Mouse (Mus musculus) thymus, adult 2 months (tissue): ENCODE measurements around the gene 1110008L16Rik. TPM values are rescaled to one million over a fixed set of nuclear protein-coding genes. Genes with fewer than 3 reads are reported as not detected.

Experiments
- DNase-seq: peaks from one replicate; pipeline ENCODE4 v3.0.0; 2021
- H3K27ac ChIP-seq: fragments of 200-500 bp; 2 replicates; pipeline ENCODE4 v1.5.1; 2012; ENCODE audit warnings: low read length, control low read depth; ENCODE audit not compliant: control insufficient read depth, insufficient read depth
- H3K27me3 ChIP-seq: fragments of 200-500 bp; 2 replicates; pipeline ENCODE4 v1.6.1; 2012; ENCODE audit warnings: mild to moderate bottlenecking, low read length, moderate library complexity, mixed read lengths; ENCODE audit not compliant: control insufficient read depth, insufficient read depth
- H3K36me3 ChIP-seq: fragments of 200-500 bp; 2 replicates; pipeline ENCODE4 v1.6.1; 2012; ENCODE audit warnings: mild to moderate bottlenecking, low read length, moderate library complexity; ENCODE audit not compliant: control insufficient read depth, insufficient read depth
- H3K4me1 ChIP-seq: fragments of 200-500 bp; replicated peaks from 2 replicates; pipeline ENCODE4 v1.6.1; 2012; ENCODE audit warnings: low read length; ENCODE audit not compliant: control insufficient read depth, insufficient read depth
- H3K4me3 ChIP-seq: fragments of 200-500 bp; 2 replicates; pipeline ENCODE4 v1.5.1; 2012; ENCODE audit warnings: mild to moderate bottlenecking, low read length, control low read depth, moderate library complexity; ENCODE audit not compliant: control insufficient read depth, insufficient read depth
- CTCF ChIP-seq: fragments of 200-500 bp; IDR thresholded peaks from 2 replicates; pipeline ENCODE4 v1.5.1; 2012; ENCODE audit warnings: mild to moderate bottlenecking, control low read depth, low read length, moderate library complexity, borderline replicate concordance; ENCODE audit not compliant: control insufficient read depth, poor library complexity, insufficient read depth; ENCODE audit errors: extremely low read depth
- POLR2A ChIP-seq: fragments of 200-500 bp; IDR thresholded peaks from 2 replicates; pipeline ENCODE4 v1.6.1; 2012; ENCODE audit warnings: mild to moderate bottlenecking, low read length, control low read depth, moderate library complexity; ENCODE audit not compliant: control insufficient read depth, poor library complexity, insufficient read depth; ENCODE audit errors: extremely low read depth
- WGBS: fragments of 180-500 bp; shearing (Covaris S2); methylation state at CpG from one replicate; pipeline ENCODE4 v1.1.7; 2018; 5-methylcytosine and 5-hydroxymethylcytosine counted together
- polyA plus RNA-seq: library from polyadenylated mRNA; depleted of rRNA; stranded (reverse); fragments of >200 nt; gene quantifications from 2 replicates; pipeline ENCODE4 v1.2.3, GENCODE M21; 2012; rRNA removed

The 1110008L16Rik gene
- polyA plus RNA-seq, 1 experiment, result 6.7 TPM

DNA sequence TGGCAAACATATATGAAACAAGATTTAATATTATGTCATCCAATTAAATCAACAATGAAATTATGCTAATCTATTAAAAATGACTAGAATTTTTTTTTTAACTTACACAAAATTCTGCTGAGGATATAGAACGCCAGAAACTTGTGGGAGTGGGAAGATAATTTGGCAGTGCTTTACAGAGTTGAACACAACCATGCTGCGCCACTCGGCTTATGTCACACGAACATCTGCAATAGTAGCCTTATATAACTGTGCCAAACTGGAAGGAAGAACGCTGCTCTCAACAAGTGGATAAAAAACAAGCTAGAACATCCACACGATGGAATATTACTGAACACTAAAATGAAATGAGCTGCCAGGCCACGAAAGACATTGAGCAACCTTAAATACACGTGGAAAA, 129.8 kb downstream of the 1110008L16Rik start:
- DNase-seq, result no peak
- Histone ChIP-seq H3K4me1 (peaks cover 12% of the 10 kb centered on the region), H3K4me3 (no peak overlapping the region), H3K36me3 (no peaks in the 10 kb centered on the region), H3K27me3 (no peaks in the 10 kb centered on the region), H3K27ac (no peak overlapping the region)
- no peak for TF ChIP-seq CTCF
- no peak for TF ChIP-seq POLR2A
- 88% methylated on average over 8 of the region's 8 CpGs for whole genome bisulfite sequencing

DNA sequence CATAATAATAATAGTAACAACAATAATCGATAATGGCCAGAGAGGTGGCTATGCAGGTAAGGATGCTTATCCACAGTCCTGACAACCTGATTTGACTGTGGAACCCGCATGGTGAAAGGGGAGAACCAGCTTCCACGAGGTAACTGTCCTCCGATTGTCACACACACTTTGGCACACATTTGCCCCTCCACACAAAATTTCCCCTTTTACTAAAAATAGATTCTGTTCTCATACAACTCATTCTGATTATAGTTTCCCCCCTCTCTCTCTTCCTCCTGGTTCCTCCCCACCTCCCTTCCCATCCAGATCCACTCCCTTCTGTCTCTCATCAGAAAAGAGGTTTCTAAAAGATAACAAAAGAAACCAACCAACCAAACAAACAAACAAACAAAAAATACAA, 130.6 kb downstream of the 1110008L16Rik start:
- WGBS, result 75% methylated on average over 4 of the region's 4 CpGs
- Histone ChIP-seq H3K27ac (no peak overlapping the region), H3K36me3 (no peaks in the 10 kb centered on the region), H3K4me3 (no peak overlapping the region), H3K4me1 (peaks cover 13% of the 10 kb centered on the region), H3K27me3 (no peaks in the 10 kb centered on the region)
- TF ChIP-seq POLR2A, result no peak
- TF ChIP-seq CTCF, result no peak
- DNase-seq, result no peak

Other genes starting within 250 kb of the 1110008L16Rik start
- gene 2700097O09Rik, start 219.5 kb upstream of the 1110008L16Rik start, polyA plus RNA-seq, result 5.4 and 6.5 TPM in 2 replicates
- 21.9 and 23.9 TPM in 2 replicates for gene Srp54a, start 219.3 kb upstream of the 1110008L16Rik start, polyA plus RNA-seq
- gene Fam177a, start 175.1 kb upstream of the 1110008L16Rik start, polyA plus RNA-seq, result 8.4 and 8.9 TPM in 2 replicates
- gene Srp54b, start 144.5 kb upstream of the 1110008L16Rik start, polyA plus RNA-seq, result 31.2 and 32.2 TPM in 2 replicates
- gene 1700047I17Rik2, start 100.0 kb upstream of the 1110008L16Rik start, polyA plus RNA-seq, result not detected in 2 replicates
- 8.0 and 8.1 TPM in 2 replicates for gene Srp54c, start 69.4 kb upstream of the 1110008L16Rik start, polyA plus RNA-seq
- gene Ppp2r3c, start 3.4 kb downstream of the 1110008L16Rik start, polyA plus RNA-seq, result 3.6 and 3.9 TPM in 2 replicates
- 74.8 and 92.3 TPM in 2 replicates for gene Psma6, start 84.6 kb downstream of the 1110008L16Rik start, polyA plus RNA-seq
- gene Nfkbia, start 193.1 kb downstream of the 1110008L16Rik start, polyA plus RNA-seq, result 613 and 674 TPM in 2 replicates